Mouse (Mus musculus) cerebral cortex, adult 2 months (tissue): Measurements from ENCODE around the gene Etfrf1.

ENCODE experiments used
- WGBS: fragments of 180-500 bp; shearing (Covaris S2); methylation state at CpG from one replicate; pipeline ENCODE4 v1.1.7; 2018; 5-methylcytosine and 5-hydroxymethylcytosine counted together

The Etfrf1 gene

GRCm38 (mm10) chr6:145224246-145224645 is 13.3 kb downstream of the Etfrf1 start:
- WGBS = 83% methylated on average over 6 of the region's 6 CpGs

GRCm38 (mm10) chr6:145226296-145226695 is 15.4 kb downstream of the Etfrf1 start:
- WGBS = 79% methylated on average over 3 of the region's 3 CpGs

- 84% methylated on average over 1 of the region's 1 CpGs for WGBS
These were observed 23.5 kb downstream of the Etfrf1 start for GRCm38 (mm10) chr6:145234391-145234790.

- 48% methylated on average over 6 of the region's 6 CpGs for WGBS
These were observed 24.4 kb downstream of the Etfrf1 start for GRCm38 (mm10) chr6:145235367-145235766.

GRCm38 (mm10) chr6:145237148-145237547 is 26.2 kb downstream of the Etfrf1 start:
- 63% methylated on average over 4 of the region's 4 CpGs for WGBS

- 93% methylated on average over 6 of the region's 6 CpGs for WGBS
These were observed 29.4 kb downstream of the Etfrf1 start for GRCm38 (mm10) chr6:145240285-145240684.

GRCm38 (mm10) chr6:145242521-145242920 is 31.6 kb downstream of the Etfrf1 start:
- WGBS = 30% methylated on average over 1 of the region's 1 CpGs

- WGBS = 86% methylated on average over 5 of the region's 5 CpGs
These were observed 35.9 kb downstream of the Etfrf1 start for GRCm38 (mm10) chr6:145246841-145247240.

GRCm38 (mm10) chr6:145247886-145248285 is 37.0 kb downstream of the Etfrf1 start:
- WGBS = 75% methylated on average over 3 of the region's 3 CpGs

- WGBS = 1% methylated on average over 111 of the region's 124 CpGs
These were observed 38.6 kb downstream of the Etfrf1 start for GRCm38 (mm10) chr6:145249291-145250184.

GRCm38 (mm10) chr6:145250185-145250791 is 39.4 kb downstream of the Etfrf1 start, which contains the start of gene Kras:
Gene Kras, minus strand, starts transcription at chr6:145250239.
- WGBS = under 1% methylated on average over 49 of the region's 83 CpGs

GRCm38 (mm10) chr6:145250820-145251219 is 39.9 kb downstream of the Etfrf1 start:
- 8% methylated on average over 16 of the region's 16 CpGs for WGBS

- 87% methylated on average over 13 of the region's 13 CpGs for WGBS
These were observed 45.2 kb downstream of the Etfrf1 start for GRCm38 (mm10) chr6:145255952-145256700.

GRCm38 (mm10) chr6:145256701-145257073 is 45.8 kb downstream of the Etfrf1 start:
- WGBS = 59% methylated on average over 2 of the region's 2 CpGs

- 90% methylated on average over 7 of the region's 7 CpGs for WGBS
These were observed 51.4 kb downstream of the Etfrf1 start for GRCm38 (mm10) chr6:145262314-145262713.
